Mouse (Mus musculus): ENCODE measurements at regions not wholly inside any gene's neighbourhood (a gene's known extent, or its start where the extent isn't known, plus 50 kb on each side); places are given as distances from the start of the nearest gene placed in this dataset.
"Not testable (repeated sequence)": the region's sequence is repeated elsewhere in the genome, so short reads cannot be mapped to it uniquely, and the experiment has no call there.

GRCm38 (mm10) chr14:120764386-120764785 lies 146.6 kb upstream of the Ipo5 start:
- no peak overlapping the region for H3K27ac ChIP-seq
- no peak overlapping the region for H3K4me2 ChIP-seq
- no peak overlapping the region for H3K4me3 ChIP-seq
- no peak for ATAC-seq
- 0 out of 2 replicates have a peak, but pooled peaks cover 4% of the 10 kb centered on the region for H3K4me1 ChIP-seq
- H3K36me3 ChIP-seq (ENCODE audit: poor library complexity, severe bottlenecking), result no peaks in the 10 kb centered on the region
- 0 out of 2 replicates have a peak, but pooled peaks cover 4% of the 10 kb centered on the region for H3K9me3 ChIP-seq (replicated peaks)
- H3K9ac ChIP-seq, result no peak overlapping the region
- no peaks in the 10 kb centered on the region for H3K27me3 ChIP-seq
- WGBS, result 86% methylated on average over 3 of the region's 3 CpGs

GRCm38 (mm10) chr14:120766451-120766850 lies 144.6 kb upstream of the Ipo5 start:
- WGBS, result 96% methylated on average over 5 of the region's 5 CpGs
- no peaks in the 10 kb centered on the region for H3K36me3 ChIP-seq (ENCODE audit: poor library complexity, severe bottlenecking)
- H3K27me3 ChIP-seq, result no peaks in the 10 kb centered on the region
- no peak overlapping the region for H3K9ac ChIP-seq
- H3K4me1 ChIP-seq, result 0 out of 2 replicates have a peak, but pooled peaks cover 7% of the 10 kb centered on the region
- no peak overlapping the region for H3K27ac ChIP-seq
- no peak for ATAC-seq
- no peak overlapping the region for H3K4me2 ChIP-seq
- 0 out of 2 replicates have a peak, but pooled peaks cover 4% of the 10 kb centered on the region for H3K9me3 ChIP-seq (replicated peaks)
- no peak overlapping the region for H3K4me3 ChIP-seq

GRCm38 (mm10) chr14:120770579-120770978 lies 140.4 kb upstream of the Ipo5 start:
- H3K4me2 ChIP-seq, result no peak overlapping the region
- H3K36me3 ChIP-seq (ENCODE audit: poor library complexity, severe bottlenecking), result no peaks in the 10 kb centered on the region
- WGBS, result 39% methylated on average over 3 of the region's 3 CpGs
- H3K9ac ChIP-seq, result no peak overlapping the region
- H3K9me3 ChIP-seq (replicated peaks), result 0 out of 2 replicates have a peak, but pooled peaks cover 4% of the 10 kb centered on the region
- no peak for ATAC-seq
- 0 out of 2 replicates have a peak, but pooled peaks cover 2% of the 10 kb centered on the region for H3K4me1 ChIP-seq
- H3K27ac ChIP-seq, result no peak overlapping the region
- H3K27me3 ChIP-seq, result no peaks in the 10 kb centered on the region
- no peak overlapping the region for H3K4me3 ChIP-seq

GRCm38 (mm10) chr14:120773001-120773400 lies 138.0 kb upstream of the Ipo5 start:
- H3K27ac ChIP-seq; H3K36me3 ChIP-seq (ENCODE audit: poor library complexity, severe bottlenecking); H3K9ac ChIP-seq; H3K27me3 ChIP-seq; H3K4me1 ChIP-seq; ATAC-seq; H3K4me3 ChIP-seq; H3K9me3 ChIP-seq (replicated peaks); H3K4me2 ChIP-seq: not testable (repeated sequence)
- WGBS, result 79% methylated on average over 4 of the region's 4 CpGs

GRCm38 (mm10) chr14:120791828-120792554 lies 119.0 kb upstream of the Ipo5 start:
- no peaks in the 10 kb centered on the region for H3K27me3 ChIP-seq
- no peaks in the 10 kb centered on the region for H3K36me3 ChIP-seq (ENCODE audit: poor library complexity, severe bottlenecking)
- no peaks in the 10 kb centered on the region for H3K9me3 ChIP-seq (replicated peaks)
- no peak overlapping the region for H3K9ac ChIP-seq
- H3K27ac ChIP-seq, result no peak overlapping the region
- ATAC-seq, result no peak
- H3K4me2 ChIP-seq, result no peak overlapping the region
- no peak overlapping the region for H3K4me3 ChIP-seq
- 78% methylated on average over 4 of the region's 4 CpGs for WGBS
- no peaks in the 10 kb centered on the region for H3K4me1 ChIP-seq

- 73% methylated on average over 7 of the region's 7 CpGs for WGBS
- ATAC-seq, result no peak
- H3K4me1 ChIP-seq, result peaks cover under 1% of the 10 kb centered on the region
- H3K36me3 ChIP-seq (ENCODE audit: poor library complexity, severe bottlenecking), result no peaks in the 10 kb centered on the region
- H3K9ac ChIP-seq, result no peak overlapping the region
- no peak overlapping the region for H3K4me3 ChIP-seq
- H3K27ac ChIP-seq, result no peak overlapping the region
- H3K27me3 ChIP-seq, result no peaks in the 10 kb centered on the region
- H3K9me3 ChIP-seq (replicated peaks), result no peaks in the 10 kb centered on the region
- H3K4me2 ChIP-seq, result no peak overlapping the region
Measured at GRCm38 (mm10) chr14:120797916-120798490, 113.0 kb upstream of the Ipo5 start.

- Histone ChIP-seq H3K27ac (peak overlapping the region; percentile 10; the same call in 1 of the 2 replicates), H3K4me3 (peak overlapping the region; percentile 16)
- WGBS, result 24% methylated on average over 6 of the region's 6 CpGs
Measured at GRCm38 (mm10) chr14:120803191-120803590, 107.8 kb upstream of the Ipo5 start.

GRCm38 (mm10) chr14:120803739-120804138 lies 107.3 kb upstream of the Ipo5 start:
- peak overlapping the region; percentile 16 for H3K4me3 ChIP-seq
- under 1% methylated on average over 12 of the region's 12 CpGs for WGBS
- H3K36me3 ChIP-seq (ENCODE audit: poor library complexity, severe bottlenecking), result no peaks in the 10 kb centered on the region
- peak overlapping the region; percentile 55 for H3K4me2 ChIP-seq
- peaks cover 18% of the 10 kb centered on the region for H3K4me1 ChIP-seq
- ATAC-seq, result peak; percentile 87
- no peak overlapping the region for H3K9ac ChIP-seq
- H3K27ac ChIP-seq, result peak overlapping the region; percentile 41
- H3K9me3 ChIP-seq (replicated peaks), result 0 out of 2 replicates have a peak, but pooled peaks cover 4% of the 10 kb centered on the region
- H3K27me3 ChIP-seq, result no peaks in the 10 kb centered on the region

More at GRCm38 (mm10) chr14:120803191-120803590, 107.8 kb upstream of the Ipo5 start:
- no peaks in the 10 kb centered on the region for H3K27me3 ChIP-seq
- no peak overlapping the region for H3K9ac ChIP-seq
- H3K36me3 ChIP-seq (ENCODE audit: poor library complexity, severe bottlenecking), result no peaks in the 10 kb centered on the region
- 0 out of 2 replicates have a peak, but pooled peaks cover 4% of the 10 kb centered on the region for H3K9me3 ChIP-seq (replicated peaks)
- ATAC-seq, result no peak
- H3K4me2 ChIP-seq, result peak overlapping the region; percentile 55
- H3K4me1 ChIP-seq, result peaks cover 18% of the 10 kb centered on the region

GRCm38 (mm10) chr14:120804183-120804848 lies 106.7 kb upstream of the Ipo5 start:
- peak overlapping the region; percentile 41 for H3K27ac ChIP-seq
- H3K27me3 ChIP-seq, result no peaks in the 10 kb centered on the region
- no peaks in the 10 kb centered on the region for H3K36me3 ChIP-seq (ENCODE audit: poor library complexity, severe bottlenecking)
- WGBS, result 2% methylated on average over 7 of the region's 7 CpGs
- peak overlapping the region; percentile 55 for H3K4me2 ChIP-seq
- H3K9me3 ChIP-seq (replicated peaks), result 0 out of 2 replicates have a peak, but pooled peaks cover 4% of the 10 kb centered on the region
- H3K4me1 ChIP-seq, result peaks cover 18% of the 10 kb centered on the region
- no peak overlapping the region for H3K9ac ChIP-seq
- H3K4me3 ChIP-seq, result 0 out of 2 replicates have a peak overlapping the region, but pooled peaks have one; percentile 16
- peak; percentile 51; the same call in 1 of the 2 replicates for ATAC-seq

- H3K9ac ChIP-seq, result no peak overlapping the region
- H3K9me3 ChIP-seq (replicated peaks), result 0 out of 2 replicates have a peak, but pooled peaks cover 4% of the 10 kb centered on the region
- H3K27me3 ChIP-seq, result no peaks in the 10 kb centered on the region
- peaks cover 18% of the 10 kb centered on the region for H3K4me1 ChIP-seq
- H3K4me3 ChIP-seq, result no peak overlapping the region
- no peak overlapping the region for H3K27ac ChIP-seq
- 34% methylated on average over 6 of the region's 6 CpGs for WGBS
- H3K4me2 ChIP-seq, result no peak overlapping the region
- H3K36me3 ChIP-seq (ENCODE audit: poor library complexity, severe bottlenecking), result no peaks in the 10 kb centered on the region
- no peak for ATAC-seq
Measured at GRCm38 (mm10) chr14:120805137-120805536, 105.9 kb upstream of the Ipo5 start.

GRCm38 (mm10) chr14:120805816-120806552 lies 105.0 kb upstream of the Ipo5 start:
- 49% methylated on average over 12 of the region's 12 CpGs for WGBS
- H3K27ac ChIP-seq; H3K9ac ChIP-seq; ATAC-seq; H3K36me3 ChIP-seq (ENCODE audit: poor library complexity, severe bottlenecking); H3K4me2 ChIP-seq; H3K9me3 ChIP-seq (replicated peaks); H3K4me3 ChIP-seq; H3K27me3 ChIP-seq: not testable (repeated sequence)
- peaks cover 18% of the 10 kb centered on the region for H3K4me1 ChIP-seq
